Mouse (Mus musculus): Measurements from ENCODE around the gene Tek. TPM values are rescaled to one million over a fixed set of nuclear protein-coding genes. Genes with fewer than 3 reads are reported as not detected.

Gene Tek
- total RNA-seq, 4 experiments from 2014 or later, result 8.8 to 12.2 (median 10.1) TPM

- DNase-seq (ENCODE audit: low spot score in 2 of 2), result no peak
Measured at GRCm38 (mm10) chr4:94803187-94803586, 64.1 kb downstream of the Tek start.

DNA sequence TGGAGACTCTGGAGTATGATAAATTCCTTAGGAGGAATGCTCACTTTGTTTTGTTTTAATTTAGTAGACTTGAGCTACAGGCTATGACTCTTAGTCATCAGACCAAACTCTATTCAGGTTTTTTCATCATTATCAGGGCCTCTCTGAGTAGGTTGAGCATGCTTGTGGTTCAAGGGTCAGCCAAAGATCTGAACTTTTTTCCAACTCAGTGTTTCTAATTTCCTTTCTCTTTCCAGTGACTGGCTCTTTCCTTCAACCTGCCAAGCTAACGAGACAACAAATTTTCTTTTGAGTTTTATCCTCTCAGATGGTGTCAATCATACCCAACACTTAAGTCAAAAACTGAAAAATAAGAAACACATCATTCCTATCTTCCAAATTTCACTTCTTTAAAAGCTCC is 71.5 kb downstream of the Tek start:
- no peak for DNase-seq (ENCODE audit: low spot score in 2 of 2)

DNA sequence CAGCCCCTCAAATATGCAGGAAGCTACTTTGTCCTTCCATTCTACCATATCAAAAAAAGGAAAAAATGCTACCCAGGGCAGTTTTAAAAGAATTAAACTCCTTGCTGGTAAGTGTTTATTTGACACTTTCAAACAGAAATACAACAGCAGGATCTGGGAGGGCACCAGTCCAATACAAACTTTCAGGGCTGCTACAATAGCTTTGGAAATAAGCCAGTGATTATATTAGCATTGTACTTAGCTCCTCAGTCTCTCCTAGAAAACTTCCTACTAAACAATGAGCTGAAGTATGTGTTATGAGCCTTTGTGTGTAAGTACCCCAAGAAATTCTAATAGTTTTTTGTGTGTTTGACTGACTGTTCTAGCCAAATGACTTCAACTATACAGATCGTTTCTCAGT is 87.8 kb downstream of the Tek start:
- no peak for DNase-seq (ENCODE audit: low spot score in 2 of 2)

DNA sequence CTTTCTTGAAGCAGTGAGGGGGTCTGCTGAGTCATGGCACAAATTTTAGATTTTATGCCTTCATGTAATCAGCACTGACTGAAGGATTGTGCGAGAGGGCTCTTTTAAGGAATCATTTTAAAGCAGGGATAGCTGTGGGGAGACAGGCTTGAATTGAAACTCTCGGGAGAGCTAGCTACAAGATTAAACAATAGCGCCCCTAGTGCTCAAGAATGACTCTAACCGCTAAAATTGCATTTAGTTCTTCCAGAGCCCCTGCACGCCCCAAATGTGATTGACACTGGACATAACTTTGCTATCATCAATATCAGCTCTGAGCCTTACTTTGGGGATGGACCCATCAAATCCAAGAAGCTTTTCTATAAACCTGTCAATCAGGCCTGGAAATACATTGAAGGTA is 88.3 kb downstream of the Tek start:
- DNase-seq (ENCODE audit: low spot score in 2 of 2), result no peak

DNA sequence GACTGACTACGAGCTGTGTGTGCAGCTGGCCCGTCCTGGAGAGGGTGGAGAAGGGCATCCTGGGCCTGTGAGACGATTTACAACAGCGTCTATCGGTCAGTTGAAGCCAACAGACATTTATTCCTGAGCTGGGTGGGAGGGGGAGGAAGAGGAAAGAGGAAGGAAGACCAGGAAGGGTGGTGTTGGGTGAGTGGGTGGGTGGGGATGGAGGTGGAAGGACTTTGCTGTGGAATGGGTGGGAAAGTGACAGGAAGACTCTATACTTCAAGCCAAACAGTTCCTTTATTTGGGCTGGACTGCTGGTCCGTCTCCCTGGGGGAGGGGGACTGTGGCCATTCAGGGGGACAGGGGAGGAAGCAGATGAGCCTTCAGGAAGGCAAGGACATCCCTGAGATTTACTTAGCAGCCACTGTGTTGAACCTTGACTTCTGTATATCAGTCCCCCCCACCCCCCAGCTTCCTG is 90.9 kb downstream of the Tek start:
- no peak for DNase-seq (ENCODE audit: low spot score in 2 of 2)

GRCm38 (mm10) chr4:94837061-94837460 is 98.0 kb downstream of the Tek start:
- DNase-seq (ENCODE audit: low spot score in 2 of 2), result no peak

DNA sequence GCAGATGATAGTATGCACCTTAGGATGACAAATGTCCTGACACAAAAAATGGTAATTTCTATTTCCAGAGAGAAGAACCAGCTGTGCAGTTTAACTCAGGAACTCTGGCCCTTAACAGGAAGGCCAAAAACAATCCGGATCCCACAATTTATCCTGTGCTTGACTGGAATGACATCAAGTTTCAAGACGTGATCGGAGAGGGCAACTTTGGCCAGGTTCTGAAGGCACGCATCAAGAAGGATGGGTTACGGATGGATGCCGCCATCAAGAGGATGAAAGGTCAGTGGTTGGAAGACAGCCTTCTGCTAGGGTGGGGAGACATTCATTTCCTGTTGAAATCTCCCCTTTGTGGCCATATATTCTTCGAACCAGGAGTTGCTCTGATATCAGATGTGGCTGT is 114.2 kb downstream of the Tek start:
- no peak for DNase-seq (ENCODE audit: low spot score in 2 of 2)

DNA sequence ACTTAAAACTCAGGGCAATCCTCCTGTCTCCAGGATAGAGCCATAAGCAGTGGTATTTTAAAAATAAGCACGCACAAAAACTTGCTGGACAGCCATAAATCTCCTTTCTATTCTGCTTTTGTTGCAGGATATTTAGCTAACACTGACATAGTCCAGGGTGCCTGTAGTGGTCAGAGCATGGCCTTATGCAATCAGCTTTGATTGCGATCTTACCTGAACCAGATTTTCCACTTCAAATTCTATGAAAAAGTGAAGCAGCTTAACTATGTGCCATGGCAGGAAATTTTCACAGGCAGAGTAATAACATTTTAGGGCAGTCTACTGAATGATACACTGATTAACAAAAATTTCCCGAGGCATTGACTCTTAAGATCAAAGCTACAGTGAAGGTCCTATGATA is 115.2 kb downstream of the Tek start:
- no peak for DNase-seq (ENCODE audit: low spot score in 2 of 2)

DNA sequence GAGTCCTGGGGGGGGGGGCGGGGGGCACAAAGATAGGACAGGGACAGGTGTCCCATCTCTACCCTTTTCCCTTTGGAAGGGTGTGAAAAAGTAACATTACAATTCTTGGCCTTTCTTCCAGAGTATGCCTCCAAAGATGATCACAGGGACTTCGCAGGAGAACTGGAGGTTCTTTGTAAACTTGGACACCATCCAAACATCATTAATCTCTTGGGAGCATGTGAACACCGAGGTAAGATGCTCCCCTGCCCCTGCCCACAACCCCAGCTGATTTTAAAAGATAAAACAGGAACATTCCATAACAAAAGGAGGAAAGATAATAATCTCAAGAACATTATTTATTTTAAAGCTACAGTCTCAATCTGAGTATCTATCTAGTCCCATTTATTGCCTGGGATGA is 116.1 kb downstream of the Tek start:
- DNase-seq (ENCODE audit: low spot score in 2 of 2), result no peak

DNA sequence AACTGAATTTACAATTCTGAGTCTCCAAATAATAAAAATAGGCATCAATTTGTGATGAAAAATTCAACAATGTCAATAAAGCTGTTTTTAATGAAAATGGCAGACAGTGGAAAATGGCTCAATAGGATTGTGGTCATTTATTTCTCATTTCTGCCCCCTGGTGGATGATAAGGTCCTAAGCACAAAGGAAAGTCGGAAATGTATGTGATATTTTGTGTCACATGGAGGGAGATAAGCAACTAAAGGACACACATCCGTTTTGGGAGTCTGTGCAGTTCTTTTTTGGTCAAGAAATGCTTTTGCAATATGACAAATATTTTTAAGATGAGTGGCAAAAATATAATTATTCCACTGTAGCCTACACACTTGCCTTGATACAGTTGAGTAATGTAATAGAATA is 161.7 kb downstream of the Tek start:
- DNase-seq (ENCODE audit: low spot score in 2 of 2), result no peak

DNA sequence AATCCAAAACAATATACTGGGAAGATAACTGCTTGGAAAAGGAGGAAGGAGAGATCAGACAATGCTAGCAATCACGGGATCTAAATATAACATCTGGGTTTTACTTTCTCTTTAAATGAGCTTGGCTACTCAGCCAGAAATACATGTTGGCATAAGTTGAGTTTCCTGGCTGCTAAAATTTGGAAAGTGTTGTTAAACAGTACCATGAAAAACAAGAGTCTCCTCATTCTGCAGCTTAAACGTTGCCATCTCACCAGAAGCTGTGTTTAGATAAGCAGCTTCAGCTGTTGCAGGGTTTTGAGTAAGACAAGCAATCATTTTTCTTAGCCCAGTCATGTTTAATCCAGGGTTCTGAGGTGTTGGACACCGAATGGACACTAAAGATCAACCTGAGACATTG is 162.7 kb downstream of the Tek start:
- DNase-seq (ENCODE audit: low spot score in 2 of 2), result no peak

Other genes with a start within 250 kb of the Tek start
- not detected for gene Gm10306, start 182.7 kb upstream of the Tek start, total RNA-seq (2022)
- 1 to 10 TPM; 7.6 to 9.2 (median 9.0) TPM for gene Caap1, start 182.5 kb upstream of the Tek start, total RNA-seq (2022)
- 10 to 100 TPM; 40.1 to 43.2 (median 43.0) TPM for gene Plaa, start 136.0 kb upstream of the Tek start, total RNA-seq (2022)
- 10 to 100 TPM; 20.9 to 24.4 (median 23.4) TPM for gene Ift74, start 124.8 kb upstream of the Tek start, total RNA-seq (2022)
- gene Lrrc19, start 89.1 kb upstream of the Tek start, total RNA-seq (2022), result not detected
- 1 to 10 TPM in 2 of 4 experiments, under 1 TPM in 2; 0.56 to 1.8 (median 1.0) TPM for gene Eqtn, start 189.6 kb downstream of the Tek start, total RNA-seq (2022)
- gene Mysm1, start 239.8 kb downstream of the Tek start, total RNA-seq (2022), result 10 to 100 TPM; 29.3 to 39.6 (median 36.1) TPM

All from left cerebral cortex, adult 8-10 months (tissue).